Mouse (Mus musculus): ENCODE measurements around the gene Npas2.
A peak's percentile ranks its signal among the peaks of the same experiment; 100 is the strongest.

The Npas2 gene

GRCm38 (mm10) chr1:39336788-39337187 lies 143.3 kb downstream of the Npas2 start:
- no peak for DNase-seq

- DNase-seq = no peak
Measured at GRCm38 (mm10) chr1:39338831-39339230, 145.3 kb downstream of the Npas2 start.

- DNase-seq = no peak
Measured at GRCm38 (mm10) chr1:39339455-39339854, 145.9 kb downstream of the Npas2 start.

- DNase-seq = no peak
Measured at GRCm38 (mm10) chr1:39340156-39340555, 146.6 kb downstream of the Npas2 start.

- peak; percentile 56 to 64 for DNase-seq
Measured at GRCm38 (mm10) chr1:39340647-39341046, 147.1 kb downstream of the Npas2 start.

- no peak for DNase-seq
Measured at GRCm38 (mm10) chr1:39341807-39342206, 148.3 kb downstream of the Npas2 start.

GRCm38 (mm10) chr1:39343242-39343641 lies 149.7 kb downstream of the Npas2 start:
- DNase-seq = no peak

GRCm38 (mm10) chr1:39344981-39345600 lies 151.6 kb downstream of the Npas2 start:
- no peak for DNase-seq

- DNase-seq = no peak
Measured at GRCm38 (mm10) chr1:39349001-39349400, 155.5 kb downstream of the Npas2 start.

GRCm38 (mm10) chr1:39349427-39349826 lies 155.9 kb downstream of the Npas2 start:
- DNase-seq = no peak

GRCm38 (mm10) chr1:39361754-39362514 lies 168.4 kb downstream of the Npas2 start:
- DNase-seq = no peak

GRCm38 (mm10) chr1:39362515-39362893 lies 169.0 kb downstream of the Npas2 start:
- no peak for DNase-seq

GRCm38 (mm10) chr1:39365562-39365961 lies 172.0 kb downstream of the Npas2 start:
- DNase-seq = no peak

- no peak for DNase-seq
Measured at GRCm38 (mm10) chr1:39367045-39367444, 173.5 kb downstream of the Npas2 start.

- DNase-seq = peak; percentile 99
Measured at GRCm38 (mm10) chr1:39367601-39368266, 174.2 kb downstream of the Npas2 start, which contains the start of gene Rpl31. TSS of gene Rpl31 (plus strand) at chr1:39367842.

GRCm38 (mm10) chr1:39368267-39368841 lies 174.8 kb downstream of the Npas2 start:
- peak in 1 of 2 experiments; percentile 23 for DNase-seq

- no peak for DNase-seq
Measured at GRCm38 (mm10) chr1:39370431-39370830, 176.9 kb downstream of the Npas2 start.

- no peak for DNase-seq
Measured at GRCm38 (mm10) chr1:39372220-39372843, 178.8 kb downstream of the Npas2 start.

GRCm38 (mm10) chr1:39373378-39373777 lies 179.8 kb downstream of the Npas2 start:
- no peak for DNase-seq

- no peak for DNase-seq
Measured at GRCm38 (mm10) chr1:39374231-39374809, 180.8 kb downstream of the Npas2 start.

GRCm38 (mm10) chr1:39376121-39376520 lies 182.6 kb downstream of the Npas2 start:
- DNase-seq = no peak

GRCm38 (mm10) chr1:39376726-39377240 lies 183.3 kb downstream of the Npas2 start:
- DNase-seq = no peak
